8 mouse cellular contexts compared by ENCODE assay signal in the genomic region with DNA sequence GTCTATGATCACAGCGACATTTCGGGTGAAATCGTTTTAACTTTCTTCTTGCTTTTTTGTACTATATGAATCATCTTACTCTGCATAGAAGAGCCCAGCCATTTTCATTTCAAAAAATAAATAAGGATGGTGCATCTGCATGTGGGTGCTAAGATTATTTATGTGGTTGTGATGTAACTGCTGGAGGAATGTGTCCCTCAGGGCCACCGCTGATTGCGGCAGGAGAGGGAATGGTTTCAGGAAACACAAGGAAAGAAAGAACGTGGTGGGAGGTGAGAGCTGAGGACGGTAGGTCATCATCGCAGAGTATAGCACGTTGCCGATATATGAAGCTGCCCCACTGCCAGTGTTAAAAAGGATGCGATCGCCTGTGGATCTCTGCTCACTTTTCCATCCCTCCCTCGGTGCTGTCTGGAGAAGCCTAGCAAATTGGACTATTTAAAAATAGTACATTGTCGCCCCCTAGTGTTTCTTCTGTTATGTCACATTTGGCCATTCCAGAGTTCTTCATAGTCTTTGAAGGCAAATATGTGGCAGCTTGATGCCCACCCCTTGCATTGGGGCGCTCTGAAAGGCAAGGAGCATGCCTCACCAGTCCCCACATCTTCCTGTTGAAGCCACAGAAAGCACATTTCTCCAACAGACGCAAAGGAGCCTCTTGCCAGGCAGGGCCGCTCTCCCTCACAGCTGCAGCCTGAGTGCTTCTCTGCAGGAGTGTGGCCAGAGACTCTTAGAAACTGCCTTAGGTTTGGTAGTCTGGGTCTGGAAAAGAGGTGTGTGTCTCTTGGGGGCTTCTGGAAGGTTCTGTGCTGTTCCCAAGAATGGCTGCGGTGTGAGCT.
A peak's percentile ranks its signal among the peaks of the same experiment; 100 is the strongest.
DNase-seq lines count a peak whose midpoint lies in the region; ATAC-seq and TF ChIP-seq lines count a peak whose summit lies in the region.
"Had no signal": no experiment of that assay in that cellular context is flagged by ENCODE, and none has a peak within 500 bp of the region (broad histone marks: within the 10 kb centered on the region; RNA-seq: fewer than 3 reads in every experiment).

No protein-coding gene starts in this region.

- TF ChIP-seq EP300 in stomach, postnatal 0 days (optimal IDR thresholded peaks at IDR 0.05): no peak

- CTCF ChIA-PET in Patski (lab: Charles Lee): interaction anchor here (0.6 to 1.0 kb wide), 3 partner anchors 11 to 1130 kb away, joined by 3 read pairs; no protein-coding TSS in a partner anchor

- no peak overlapping the region for H3K4me3 ChIP-seq in forebrain, embryonic 14.5 days (ENCODE audit: low read depth, low read length)
- no peak overlapping the region for H3K4me3 ChIP-seq in hindbrain, postnatal 0 days (ENCODE audit: low read length)
- no peak overlapping the region for H3K4me3 ChIP-seq in midbrain, embryonic 11.5 days (ENCODE audit: low read depth, low read length)
- no peak overlapping the region for H3K4me3 ChIP-seq in stomach, postnatal 0 days (ENCODE audit: low read depth, low read length)
- H3K4me3 ChIP-seq: liver, embryonic 13.5 days had no signal

- 48% methylated on average over 18 of the region's 18 CpGs for WGBS in forebrain, embryonic 14.5 days
- 39% methylated on average over 18 of the region's 18 CpGs for WGBS in hindbrain, postnatal 0 days
- WGBS in midbrain, embryonic 11.5 days: 52% methylated on average over 18 of the region's 18 CpGs
- WGBS in stomach, postnatal 0 days: 48% methylated on average over 18 of the region's 18 CpGs

- ATAC-seq in Patski: peak; percentile 66
- peak; percentile 84 for ATAC-seq in forebrain, embryonic 14.5 days
- peak; percentile 73 for ATAC-seq in hindbrain, postnatal 0 days
- ATAC-seq in midbrain, embryonic 11.5 days (ENCODE audit: low FRiP score): peak; percentile 36; the same call in 1 of the 2 replicates
- peak; percentile 40; the same call in 1 of the 2 replicates for ATAC-seq in stomach, postnatal 0 days (ENCODE audit: low FRiP score, low TSS enrichment)

- POLR2A ChIA-PET in Patski (lab: Charles Lee): no interaction called here

- H3K9me3 ChIP-seq in forebrain, embryonic 14.5 days (replicated peaks; ENCODE audit: control insufficient read depth, low read length): no peaks in the 10 kb centered on the region
- no peaks in the 10 kb centered on the region for H3K9me3 ChIP-seq in hindbrain, postnatal 0 days (ENCODE audit: low read length)
- no peaks in the 10 kb centered on the region for H3K9me3 ChIP-seq in midbrain, embryonic 11.5 days (ENCODE audit: control insufficient read depth, low read length)
- no peaks in the 10 kb centered on the region for H3K9me3 ChIP-seq in stomach, postnatal 0 days (ENCODE audit: control insufficient read depth, low read length)
- H3K9me3 ChIP-seq: liver, embryonic 13.5 days had no signal

- no peaks in the 10 kb centered on the region for H3K36me3 ChIP-seq in forebrain, embryonic 14.5 days (ENCODE audit: control insufficient read depth, insufficient read depth, low read length)
- no peaks in the 10 kb centered on the region for H3K36me3 ChIP-seq in hindbrain, postnatal 0 days (ENCODE audit: insufficient read depth, low read length)
- H3K36me3 ChIP-seq in midbrain, embryonic 11.5 days (ENCODE audit: control insufficient read depth, insufficient read depth, low read length): no peaks in the 10 kb centered on the region
- no peaks in the 10 kb centered on the region for H3K36me3 ChIP-seq in stomach, postnatal 0 days (ENCODE audit: control insufficient read depth, insufficient read depth, low read length)
- H3K36me3 ChIP-seq: liver, embryonic 13.5 days had no signal

- H3K4me2 ChIP-seq in forebrain, embryonic 14.5 days (ENCODE audit: low read length): no peak overlapping the region
- peak overlapping the region; percentile 41 for H3K4me2 ChIP-seq in hindbrain, postnatal 0 days (ENCODE audit: low read depth, low read length)
- H3K4me2 ChIP-seq in midbrain, embryonic 11.5 days: no peak overlapping the region
- no peak overlapping the region for H3K4me2 ChIP-seq in stomach, postnatal 0 days (replicated peaks; ENCODE audit: low read depth)
- H3K4me2 ChIP-seq: liver, embryonic 13.5 days had no signal

- H3K27ac ChIP-seq in forebrain, embryonic 14.5 days (ENCODE audit: low read depth, low read length): no peak overlapping the region
- no peak overlapping the region for H3K27ac ChIP-seq in hindbrain, postnatal 0 days
- H3K27ac ChIP-seq in midbrain, embryonic 11.5 days (ENCODE audit: low read depth, low read length): no peak overlapping the region
- no peak overlapping the region for H3K27ac ChIP-seq in stomach, postnatal 0 days (replicated peaks)
- H3K27ac ChIP-seq: liver, embryonic 13.5 days had no signal

- H3K4me1 ChIP-seq in forebrain, embryonic 14.5 days (ENCODE audit: control insufficient read depth, insufficient read depth, low read length): no peaks in the 10 kb centered on the region
- no peaks in the 10 kb centered on the region for H3K4me1 ChIP-seq in hindbrain, postnatal 0 days (ENCODE audit: insufficient read depth, low read length)
- H3K4me1 ChIP-seq in midbrain, embryonic 11.5 days (ENCODE audit: control insufficient read depth, insufficient read depth, low read length): peaks cover 9% of the 10 kb centered on the region
- H3K4me1 ChIP-seq in stomach, postnatal 0 days (replicated peaks; ENCODE audit: control insufficient read depth, insufficient read depth): no peaks in the 10 kb centered on the region
- H3K4me1 ChIP-seq: liver, embryonic 13.5 days had no signal

- no peaks in the 10 kb centered on the region for H3K27me3 ChIP-seq in Patski
- H3K27me3 ChIP-seq in forebrain, embryonic 14.5 days (replicated peaks; ENCODE audit: control insufficient read depth, insufficient read depth, low read length): no peaks in the 10 kb centered on the region
- no peaks in the 10 kb centered on the region for H3K27me3 ChIP-seq in hindbrain, postnatal 0 days (ENCODE audit: insufficient read depth, low read length)
- H3K27me3 ChIP-seq in midbrain, embryonic 11.5 days (ENCODE audit: control insufficient read depth, insufficient read depth, low read length): peaks cover 25% of the 10 kb centered on the region
- H3K27me3 ChIP-seq in stomach, postnatal 0 days (ENCODE audit: control insufficient read depth, insufficient read depth, low read length): no peaks in the 10 kb centered on the region
- H3K27me3 ChIP-seq: liver, embryonic 13.5 days had no signal

- in situ Hi-C loops in Patski (cut with MboI; ENCODE audit: low pct_unique_long_range_greater_than_20kb): loop anchor here (5.0 to 25.0 kb wide), 3 partner anchors 583 to 1353 kb away; a partner anchor contains a TSS

- peak; percentile 70 for TF ChIP-seq CTCF in Patski (IDR thresholded peaks at IDR 0.05)
- peak; percentile 80 for TF ChIP-seq CTCF in hindbrain, postnatal 0 days (IDR thresholded peaks at IDR 0.05; ENCODE audit: low read depth)
- TF ChIP-seq CTCF in stomach, postnatal 0 days (IDR thresholded peaks at IDR 0.05; ENCODE audit: low read depth): peak; percentile 83

- peak; percentile 25 for DNase-seq in Patski (ENCODE audit: low read depth, low spot score)
- peak; percentile 10 for DNase-seq in c-Kit-positive CD71-positive TER-119-positive erythroid progenitor cells, embryonic 14.5 days (ENCODE audit: low spot score)
- peak; percentile 95 for DNase-seq in forebrain, embryonic 14.5 days (ENCODE audit: low spot score)
- peak; percentile 96 for DNase-seq in hindbrain, postnatal 0 days (ENCODE audit: low spot score)
- DNase-seq in left cerebral cortex, adult 18-20 months (ENCODE audit: low spot score in 2 of 2): peak; percentile 57 to 64
- DNase-seq in midbrain, embryonic 11.5 days (ENCODE audit: low spot score, missing footprints): peak; percentile 95
- DNase-seq in stomach, postnatal 0 days (ENCODE audit: low spot score): no peak
- DNase-seq: liver, embryonic 13.5 days had no signal

- no peak overlapping the region for H3K9ac ChIP-seq in forebrain, embryonic 14.5 days (ENCODE audit: low read length)
- no peak overlapping the region for H3K9ac ChIP-seq in hindbrain, postnatal 0 days (replicated peaks; ENCODE audit: low read length)
- no peak overlapping the region for H3K9ac ChIP-seq in midbrain, embryonic 11.5 days (ENCODE audit: low read length)
- no peak overlapping the region for H3K9ac ChIP-seq in stomach, postnatal 0 days (ENCODE audit: low read length)
- H3K9ac ChIP-seq: liver, embryonic 13.5 days had no signal
